Mouse (Mus musculus): ENCODE data around the gene Gm49321.

Gene Gm49321

GRCm38 (mm10) chr12:73937353-73937752 is at the start of gene Gm49321:
Gene Gm49321, plus strand, starts transcription at chr12:73937653.
- no peak for DNase-seq

- DNase-seq = no peak
Observed at GRCm38 (mm10) chr12:73888003-73888783, 49.3 kb upstream of the Gm49321 start.

GRCm38 (mm10) chr12:73889571-73889970 is 47.9 kb upstream of the Gm49321 start:
- no peak for DNase-seq

- no peak for DNase-seq
Observed at GRCm38 (mm10) chr12:73890086-73890485, 47.4 kb upstream of the Gm49321 start.

GRCm38 (mm10) chr12:73892616-73893015 is 44.8 kb upstream of the Gm49321 start:
- DNase-seq = no peak

- DNase-seq = no peak
Observed at GRCm38 (mm10) chr12:73894838-73895237, 42.6 kb upstream of the Gm49321 start.

GRCm38 (mm10) chr12:73895674-73896073 is 41.8 kb upstream of the Gm49321 start:
- DNase-seq = no peak

- DNase-seq = no peak
Observed at GRCm38 (mm10) chr12:73896471-73896870, 41.0 kb upstream of the Gm49321 start.

- DNase-seq = no peak
Observed at GRCm38 (mm10) chr12:73898281-73898680, 39.2 kb upstream of the Gm49321 start.

GRCm38 (mm10) chr12:73904133-73904934 is 33.1 kb upstream of the Gm49321 start:
- no peak for DNase-seq

GRCm38 (mm10) chr12:73905041-73905440 is 32.4 kb upstream of the Gm49321 start:
- no peak for DNase-seq

- DNase-seq = no peak
Observed at GRCm38 (mm10) chr12:73905555-73905954, 31.9 kb upstream of the Gm49321 start.

GRCm38 (mm10) chr12:73907079-73907672 is 30.3 kb upstream of the Gm49321 start:
- no peak for DNase-seq

- DNase-seq = peak; percentile 99
Observed at GRCm38 (mm10) chr12:73907673-73908150, 29.7 kb upstream of the Gm49321 start.

GRCm38 (mm10) chr12:73908274-73909012 is 29.0 kb upstream of the Gm49321 start:
- peak; percentile 89 for DNase-seq

- no peak for DNase-seq
Observed at GRCm38 (mm10) chr12:73909013-73909575, 28.4 kb upstream of the Gm49321 start.

- no peak for DNase-seq
Observed at GRCm38 (mm10) chr12:73918479-73918878, 19.0 kb upstream of the Gm49321 start.

- DNase-seq = no peak
Observed at GRCm38 (mm10) chr12:73930266-73930665, 7.2 kb upstream of the Gm49321 start.

- peak; percentile 54 for DNase-seq
Observed at GRCm38 (mm10) chr12:73931274-73931673, 6.2 kb upstream of the Gm49321 start.

- no peak for DNase-seq
Observed at GRCm38 (mm10) chr12:73934528-73934927, 2.9 kb upstream of the Gm49321 start.

- no peak for DNase-seq
Observed at GRCm38 (mm10) chr12:73939542-73939941, 2.1 kb downstream of the Gm49321 start.

GRCm38 (mm10) chr12:73948415-73948814 is 11.0 kb downstream of the Gm49321 start:
- DNase-seq = no peak

Measured in embryo, embryonic 11 days (tissue).